Mouse (Mus musculus) liver, embryonic 14.5 days (tissue): ENCODE measurements around the gene Oas1g. TPM values are rescaled to one million over a fixed set of nuclear protein-coding genes. Genes with fewer than 3 reads are reported as not detected.
A peak's percentile ranks its signal among the peaks of the same experiment; 100 is the strongest.
"Not testable (repeated sequence)": the region's sequence is repeated elsewhere in the genome, so short reads cannot be mapped to it uniquely, and the experiment has no call there.

Experiments used
- ATAC-seq: fragments of 200-750 bp; cut with Nextera tagmentation; 2 replicates; pipeline ENCODE4 v1.8.0; 2017; ENCODE audit warnings: moderate number of reproducible peaks, mild to moderate bottlenecking, moderate library complexity; ENCODE audit not compliant: insufficient read depth
- DNase-seq, 3 experiments: peaks; one replicate each; pipeline ENCODE4 v3.0.0-alpha.2; 2012 to 2013; ENCODE audit warnings: low read depth in 3 of 3, low spot score in 3 of 3
- H3K27ac ChIP-seq: fragments of 300-500 bp; sonication (generic); 2 replicates; pipeline ENCODE4 v1.5.1; 2014; ENCODE audit warnings: moderate library complexity, mild to moderate bottlenecking, control low read depth, inconsistent platforms
- H3K27me3 ChIP-seq: fragments of 300-500 bp; sonication (generic); 2 replicates; pipeline ENCODE4 v1.6.1; 2014; ENCODE audit warnings: mild to moderate bottlenecking, low read length, moderate library complexity; ENCODE audit not compliant: control insufficient read depth, insufficient read depth
- H3K36me3 ChIP-seq: fragments of 300-500 bp; sonication (generic); replicated peaks from 2 replicates; pipeline ENCODE4 v1.6.1; 2014; ENCODE audit warnings: low read depth; ENCODE audit not compliant: control insufficient read depth, insufficient read depth
- H3K4me1 ChIP-seq, 2 experiments: fragments of 200-500 bp in 1 of 2; fragments of 300-500 bp in 1 of 2; sonication (generic) in 1 of 2; replicated peaks; 2 replicates each; pipeline ENCODE4 v1.6.1; 2012 to 2014; ENCODE audit warnings: antibody characterized with exemption in 1 of 2, inconsistent platforms in 1 of 2, low read length in 1 of 2; ENCODE audit not compliant: control insufficient read depth in 2 of 2, insufficient read depth in 2 of 2
- H3K4me2 ChIP-seq: fragments of 300-500 bp; sonication (generic); 2 replicates; pipeline ENCODE4 v1.6.1; 2014; ENCODE audit warnings: low read depth, mild to moderate bottlenecking, control low read depth, moderate library complexity
- H3K4me3 ChIP-seq, 2 experiments: fragments of 200-500 bp in 1 of 2; fragments of 300-500 bp in 1 of 2; sonication (generic) in 1 of 2; 2 replicates each; pipeline ENCODE4 v1.5.1; 2012 to 2014; ENCODE audit warnings: low read depth in 2 of 2, low read length in 2 of 2, mild to moderate bottlenecking in 2 of 2, control low read depth in 1 of 2, inconsistent platforms in 1 of 2, moderate library complexity in 1 of 2; ENCODE audit not compliant: insufficient read depth in 1 of 2
- H3K9ac ChIP-seq: fragments of 300-500 bp; sonication (generic); replicated peaks from 2 replicates; pipeline ENCODE4 v1.6.1; 2014; ENCODE audit warnings: mild to moderate bottlenecking, control low read depth, moderate library complexity
- H3K9me3 ChIP-seq: fragments of 300-500 bp; sonication (generic); 2 replicates; pipeline ENCODE4 v1.6.1; 2016; ENCODE audit warnings: low read length, mixed read lengths; ENCODE audit not compliant: control insufficient read depth
- CTCF ChIP-seq: IDR thresholded peaks from 2 replicates; pipeline ENCODE4 v1.5.1; 2016; ENCODE audit warnings: antibody characterized with exemption, low read depth, control low read depth
- EP300 ChIP-seq: IDR thresholded peaks from 2 replicates; pipeline ENCODE4 v1.6.1; 2016; ENCODE audit warnings: antibody characterized with exemption, low read depth
- WGBS: fragments of 180-500 bp; shearing (Covaris S2); extraction: QIAGEN DNeasy Blood & Tissue Kit; methylation state at CpG from one replicate; pipeline ENCODE4 v1.1.7; 2014; ENCODE audit not compliant: insufficient replicate concordance; 5-methylcytosine and 5-hydroxymethylcytosine counted together
- polyA plus RNA-seq, 2 experiments: library from polyadenylated mRNA; depleted of rRNA in 1 of 2; stranded (reverse) in 1 of 2; unstranded in 1 of 2; fragments of >200 nt; fragmentation: Nextera tagmentation in 1 of 2; extraction: Ambion mirVana in 1 of 2; gene quantifications; 2 replicates each; pipeline versions ENCODE4 v1.2.1 to v1.2.3; 2012 to 2014

Gene Oas1g
- polyA plus RNA-seq (2012; rRNA removed) (0.42 and 0.56 TPM in 2 replicates), polyA plus RNA-seq (2014; fragmentation: Nextera tagmentation; extraction: Ambion mirVana) (0.46 and 0.66 TPM in 2 replicates)

DNA sequence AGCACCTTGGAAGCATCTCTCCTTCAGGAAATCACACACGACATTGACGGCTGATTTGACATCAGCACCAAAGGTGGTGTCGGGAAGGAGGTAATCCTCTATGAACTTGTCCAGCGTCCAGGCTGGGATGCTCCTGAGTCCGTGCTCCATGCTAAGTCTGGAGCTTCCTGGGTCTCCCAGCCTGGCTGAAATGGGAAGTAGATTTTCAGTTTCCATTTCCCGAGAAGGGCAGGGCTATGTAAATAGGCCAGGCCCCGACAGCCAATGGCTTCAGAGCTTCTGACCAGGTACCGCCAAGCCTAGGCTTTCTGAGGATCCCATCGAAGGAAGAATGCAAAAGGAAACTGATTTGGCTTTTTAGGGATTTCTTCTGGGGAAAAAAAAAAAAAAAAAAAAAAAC lies at the start of gene Oas1g:
Gene Oas1g, minus strand, starts transcription at position 201 of the 400 bp plus-strand sequence.
- WGBS = 13% methylated on average over 5 of the region's 9 CpGs
- H3K9ac ChIP-seq, H3K9me3 ChIP-seq, H3K27ac ChIP-seq, H3K4me1 ChIP-seq, ATAC-seq, H3K27me3 ChIP-seq, DNase-seq, H3K36me3 ChIP-seq, H3K4me2 ChIP-seq, H3K4me3 ChIP-seq: not testable (repeated sequence)

DNA sequence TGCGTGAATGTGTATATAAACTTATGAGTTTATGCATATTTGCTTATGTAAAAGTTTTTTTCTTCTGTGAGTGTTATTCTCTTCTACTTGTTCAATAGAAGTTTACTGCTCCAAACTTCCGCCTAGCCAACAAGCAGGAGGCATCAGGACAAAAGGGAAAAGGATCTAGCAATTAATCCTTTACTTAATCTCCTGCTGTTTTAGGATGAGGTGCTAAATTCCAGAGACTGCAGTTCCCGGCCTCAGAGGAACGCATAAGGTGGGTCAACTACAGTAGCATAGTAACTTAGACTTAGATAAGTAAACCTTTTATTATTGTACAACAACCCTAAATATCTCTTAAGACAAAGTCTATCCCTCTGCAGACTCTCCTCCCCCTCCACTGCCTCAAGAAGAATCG lies 46.6 kb upstream of the Oas1g start:
- H3K27ac ChIP-seq = no peak overlapping the region
- H3K4me2 ChIP-seq = no peak overlapping the region
- 16% methylated on average over 5 of the region's 5 CpGs for WGBS
- H3K9ac ChIP-seq = no peak overlapping the region
- no peak for DNase-seq
- H3K36me3 ChIP-seq = no peaks in the 10 kb centered on the region
- H3K27me3 ChIP-seq = no peaks in the 10 kb centered on the region
- H3K4me1 ChIP-seq = no peaks in the 10 kb centered on the region
- TF ChIP-seq CTCF (no peak), EP300 (no peak)
- no peak overlapping the region for H3K4me3 ChIP-seq
- H3K9me3 ChIP-seq = no peaks in the 10 kb centered on the region
- ATAC-seq = no peak

- Histone ChIP-seq H3K4me1 (no peaks in the 10 kb centered on the region), H3K9ac (no peak overlapping the region), H3K27me3 (no peaks in the 10 kb centered on the region), H3K9me3 (no peaks in the 10 kb centered on the region), H3K27ac (no peak overlapping the region), H3K36me3 (no peaks in the 10 kb centered on the region), H3K4me2 (no peak overlapping the region), H3K4me3 (no peak overlapping the region)
- 0% methylated on average over 1 of the region's 1 CpGs for WGBS
- DNase-seq = no peak
- no peak for ATAC-seq
- TF ChIP-seq EP300 (no peak), CTCF (peak; percentile 49)
These were observed 39.6 kb upstream of the Oas1g start for GRCm38 (mm10) chr5:120927036-120927435.

GRCm38 (mm10) chr5:120926311-120926710 lies 38.9 kb upstream of the Oas1g start:
- H3K27me3 ChIP-seq, H3K4me1 ChIP-seq, H3K4me3 ChIP-seq, ATAC-seq, H3K27ac ChIP-seq, H3K36me3 ChIP-seq, H3K9me3 ChIP-seq, DNase-seq, H3K9ac ChIP-seq, H3K4me2 ChIP-seq: not testable (repeated sequence)
- 14% methylated on average over 2 of the region's 2 CpGs for WGBS

DNA sequence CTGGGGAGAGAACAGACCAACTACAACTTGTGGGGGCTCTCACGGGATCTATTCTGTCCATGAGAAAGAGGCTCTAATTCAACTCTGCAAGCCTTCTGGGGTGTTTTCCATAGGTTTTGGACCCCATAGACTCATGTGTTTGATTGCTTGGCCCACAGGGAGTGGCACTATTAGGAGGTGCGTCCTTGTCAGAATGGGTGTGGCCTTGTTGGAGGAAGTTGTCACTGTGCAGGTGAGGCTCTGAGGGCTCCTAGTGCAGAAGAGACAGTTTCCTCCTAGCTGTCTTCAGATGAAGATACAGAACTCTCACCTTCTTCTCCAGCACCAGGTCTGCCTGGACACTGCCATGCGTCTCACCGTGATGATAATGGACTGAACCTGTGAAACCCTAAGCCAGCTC lies 37.1 kb upstream of the Oas1g start:
- H3K4me1 ChIP-seq, ATAC-seq, H3K27ac ChIP-seq, H3K4me3 ChIP-seq, H3K4me2 ChIP-seq, H3K36me3 ChIP-seq, H3K9ac ChIP-seq, H3K9me3 ChIP-seq, H3K27me3 ChIP-seq, DNase-seq: not testable (repeated sequence)
- WGBS = 64% methylated on average over 4 of the region's 4 CpGs

DNA sequence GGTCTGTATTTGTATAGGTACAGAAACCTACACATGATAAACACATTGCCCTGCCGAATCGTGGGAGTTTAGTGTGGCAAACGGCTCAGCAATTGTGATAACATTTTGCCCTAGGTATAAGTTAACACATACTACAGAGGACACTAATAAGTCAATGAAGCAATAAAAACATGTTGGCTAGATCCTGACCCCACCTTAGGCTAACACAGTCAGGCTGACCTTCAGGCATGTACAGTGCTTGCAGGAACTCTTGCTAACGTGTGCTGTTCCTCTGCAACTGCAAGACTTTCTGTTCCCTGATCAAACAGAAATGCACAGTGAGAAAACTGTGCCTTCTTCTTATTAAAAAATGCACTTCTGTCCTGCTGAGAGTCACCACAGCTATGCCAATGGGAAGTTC lies 36.6 kb upstream of the Oas1g start:
- no peak overlapping the region for H3K27ac ChIP-seq
- DNase-seq = no peak
- ATAC-seq = no peak
- no peaks in the 10 kb centered on the region for H3K27me3 ChIP-seq
- H3K9me3 ChIP-seq = no peaks in the 10 kb centered on the region
- no peaks in the 10 kb centered on the region for H3K36me3 ChIP-seq
- no peak overlapping the region for H3K4me3 ChIP-seq
- TF ChIP-seq CTCF (no peak), EP300 (no peak)
- no peak overlapping the region for H3K9ac ChIP-seq
- H3K4me2 ChIP-seq = no peak overlapping the region
- WGBS = 57% methylated on average over 4 of the region's 4 CpGs
- no peaks in the 10 kb centered on the region for H3K4me1 ChIP-seq
